Mouse (Mus musculus) lung, adult 2 months (tissue): ENCODE data around the gene Naa40.

Experiments used
- CTCF ChIP-seq: fragments of 200-500 bp; IDR thresholded peaks from 2 replicates; pipeline ENCODE4 v1.5.1; 2011; ENCODE audit warnings: mild to moderate bottlenecking, low read length, control low read depth; ENCODE audit not compliant: insufficient read depth
- POLR2A ChIP-seq: fragments of 200-500 bp; IDR thresholded peaks from 2 replicates; pipeline ENCODE4 v1.6.1; 2011; ENCODE audit warnings: low read depth, mild to moderate bottlenecking, control low read depth, low read length, borderline replicate concordance; ENCODE audit errors: extremely low read depth

DNA sequence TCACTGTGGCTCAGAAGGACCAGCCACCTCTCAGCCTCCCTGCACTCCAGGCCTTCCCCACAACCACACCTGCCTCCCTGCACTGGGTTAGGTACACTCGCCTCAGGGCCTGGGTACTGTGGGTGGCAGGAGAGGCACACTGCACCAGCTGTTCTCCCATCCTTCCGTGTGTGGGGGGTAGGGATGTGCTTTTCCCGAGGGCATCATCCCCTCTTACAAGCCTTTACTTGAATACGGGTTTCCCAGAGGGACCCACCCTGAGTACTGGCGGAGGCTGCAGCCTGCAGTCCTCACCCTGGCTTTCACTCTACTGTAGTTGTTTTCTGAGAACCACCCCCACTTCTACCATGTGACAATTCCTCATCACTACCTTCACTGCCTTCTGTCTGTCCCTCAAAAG is 53.8 kb downstream of the Naa40 start:
- TF ChIP-seq CTCF (no peak), POLR2A (no peak)
